Mouse (Mus musculus) stomach, postnatal 0 days (tissue): Measurements from ENCODE around the gene Apol7c.
"Not testable (repeated sequence)": the region's sequence is repeated elsewhere in the genome, so short reads cannot be mapped to it uniquely, and the experiment has no call there.

Experiments used
- CTCF ChIP-seq: IDR thresholded peaks from 2 replicates; pipeline ENCODE4 v1.5.1; 2016; ENCODE audit warnings: antibody characterized with exemption, low read depth, mild to moderate bottlenecking, moderate library complexity
- EP300 ChIP-seq: optimal IDR thresholded peaks from 2 replicates; pipeline ENCODE3; 2016; ENCODE audit warnings: antibody characterized with exemption

DNA sequence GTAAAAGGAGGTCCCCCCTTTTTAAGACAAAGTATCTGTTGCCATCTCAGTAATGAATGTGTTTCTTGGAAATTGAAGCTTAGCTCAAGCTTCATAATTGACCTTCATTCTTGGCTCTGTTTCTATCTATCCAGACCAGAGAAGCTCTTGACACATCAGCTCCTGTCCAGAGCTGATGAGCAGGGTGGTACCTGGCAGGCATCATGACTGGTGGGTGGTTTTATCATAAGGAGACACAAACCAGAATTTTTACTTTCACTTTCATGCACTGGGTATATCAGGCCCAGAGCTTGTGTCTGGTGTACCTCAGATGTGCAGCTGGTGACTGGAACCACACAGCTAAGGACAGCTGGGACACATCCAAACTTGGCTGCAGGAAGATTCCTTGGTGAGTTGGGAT lies 25.1 kb downstream of the Apol7c start, which contains the start of gene Apol11a:
- not testable (repeated sequence) for TF ChIP-seq CTCF, EP300
